Mouse (Mus musculus) erythroblast, embryonic 14.5 days (primary cell): Measurements from ENCODE around the gene Gmfb. TPM values are rescaled to one million over a fixed set of nuclear protein-coding genes. Genes with fewer than 3 reads are reported as not detected.
A peak's percentile ranks its signal among the peaks of the same experiment; 100 is the strongest.

ENCODE experiments used
- H3K27me3 ChIP-seq: 2 replicates; pipeline ENCODE4 v1.6.1; 2012; ENCODE audit warnings: inconsistent platforms; ENCODE audit not compliant: control insufficient read depth
- H3K36me3 ChIP-seq: 2 replicates; pipeline ENCODE4 v1.6.1; 2012; ENCODE audit warnings: mild to moderate bottlenecking, inconsistent platforms; ENCODE audit not compliant: control insufficient read depth
- H3K4me1 ChIP-seq: 2 replicates; pipeline ENCODE4 v1.6.1; 2012; ENCODE audit warnings: inconsistent platforms; ENCODE audit not compliant: control insufficient read depth
- H3K4me3 ChIP-seq: replicated peaks from 2 replicates; pipeline ENCODE3; 2012; ENCODE audit warnings: moderate library complexity, mild to moderate bottlenecking, inconsistent platforms
- H3K9me3 ChIP-seq: 2 replicates; pipeline ENCODE4 v1.6.1; 2012; ENCODE audit warnings: low read length, inconsistent platforms, mixed read lengths; ENCODE audit not compliant: control insufficient read depth
- GATA1 ChIP-seq: IDR thresholded peaks from 2 replicates; pipeline ENCODE4 v1.6.1; 2012; ENCODE audit warnings: low read length, inconsistent platforms, mixed read lengths
- TAL1 ChIP-seq: IDR thresholded peaks from 3 replicates; pipeline ENCODE4 v1.6.1; 2012; ENCODE audit warnings: low read length, inconsistent platforms, mixed read lengths
- polyA plus RNA-seq: library from polyadenylated mRNA; stranded (reverse); fragments of >175 nt; gene quantifications from 2 replicates; pipeline ENCODE4 v1.2.3, GENCODE M21; 2012

Gene Gmfb
- polyA plus RNA-seq, 1 experiment: 0.04 TPM

DNA sequence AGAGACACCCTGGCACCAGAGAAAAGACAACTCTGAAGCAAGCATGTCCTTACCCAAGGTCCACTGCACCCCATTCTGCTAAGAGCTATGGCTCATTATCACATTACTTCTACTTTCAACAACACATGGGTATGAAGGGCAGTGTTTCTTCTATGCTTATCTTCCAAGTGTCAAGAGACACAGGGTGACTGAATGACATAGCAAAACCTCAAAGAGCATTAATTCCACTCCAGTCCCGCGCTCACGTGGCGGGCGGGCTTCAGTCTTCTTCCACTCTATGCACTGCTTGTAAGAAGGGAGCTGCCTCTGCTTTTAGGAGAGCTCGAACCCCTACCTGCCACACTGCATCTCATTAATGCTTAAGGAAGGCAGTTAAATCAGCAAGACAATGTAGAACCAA, 6.4 kb downstream of the Gmfb start:
- no peaks in the 10 kb centered on the region for H3K27me3 ChIP-seq
- peaks cover 40% of the 10 kb centered on the region for H3K4me1 ChIP-seq
- no peaks in the 10 kb centered on the region for H3K9me3 ChIP-seq
- peaks cover 63% of the 10 kb centered on the region for H3K36me3 ChIP-seq
- TF ChIP-seq GATA1 (peak; percentile 20; the same call in 1 of the 2 replicates), TAL1 (no peak)
- no peak overlapping the region for H3K4me3 ChIP-seq

DNA sequence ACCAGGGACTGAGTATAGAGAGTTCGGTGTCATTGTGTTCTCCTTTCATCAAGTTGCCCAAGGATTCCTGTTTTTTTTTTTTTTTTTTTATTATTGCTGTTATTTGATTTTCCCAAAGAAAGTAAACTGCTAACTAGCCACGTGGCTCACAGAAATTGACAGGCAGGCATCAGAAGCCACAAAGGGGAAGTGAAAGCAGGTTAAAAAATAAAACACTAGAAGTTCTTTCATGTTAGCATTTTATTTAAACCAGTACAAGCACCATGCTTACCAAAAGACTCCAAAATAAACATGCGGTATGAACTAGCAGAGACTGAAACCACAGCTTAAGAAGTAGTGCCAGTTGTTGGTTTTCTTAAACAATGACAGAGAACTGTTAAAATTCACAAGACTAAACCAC, 14.1 kb downstream of the Gmfb start:
- Histone ChIP-seq H3K4me1 (no peaks in the 10 kb centered on the region), H3K27me3 (no peaks in the 10 kb centered on the region), H3K36me3 (peaks cover 71% of the 10 kb centered on the region), H3K4me3 (no peak overlapping the region), H3K9me3 (no peaks in the 10 kb centered on the region)
- TF ChIP-seq GATA1 (no peak), TAL1 (no peak)

DNA sequence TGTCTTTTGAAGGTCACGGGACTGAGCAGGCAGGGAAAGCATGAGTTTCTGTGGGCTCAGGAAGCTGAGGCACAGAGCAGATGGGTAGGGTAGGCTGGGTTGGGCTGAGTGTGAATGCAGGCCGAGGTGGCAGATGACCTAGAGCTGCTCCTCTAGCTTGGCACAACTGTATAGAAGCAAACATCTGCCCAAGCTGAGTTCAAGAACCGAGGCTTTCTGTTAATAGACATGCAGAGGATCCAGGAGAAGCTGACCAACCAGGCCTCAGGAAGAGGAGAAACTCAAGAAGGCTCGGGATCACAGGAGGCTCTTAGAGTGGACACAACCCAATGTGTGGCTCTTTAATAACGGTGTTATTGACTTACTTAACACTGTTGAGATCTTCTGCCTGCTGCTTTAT, 15.9 kb downstream of the Gmfb start:
- peaks cover 55% of the 10 kb centered on the region for H3K36me3 ChIP-seq
- peaks cover 3% of the 10 kb centered on the region for H3K4me1 ChIP-seq
- H3K27me3 ChIP-seq: no peaks in the 10 kb centered on the region
- H3K4me3 ChIP-seq: no peak overlapping the region
- TF ChIP-seq TAL1 (no peak), GATA1 (no peak)
- no peaks in the 10 kb centered on the region for H3K9me3 ChIP-seq

DNA sequence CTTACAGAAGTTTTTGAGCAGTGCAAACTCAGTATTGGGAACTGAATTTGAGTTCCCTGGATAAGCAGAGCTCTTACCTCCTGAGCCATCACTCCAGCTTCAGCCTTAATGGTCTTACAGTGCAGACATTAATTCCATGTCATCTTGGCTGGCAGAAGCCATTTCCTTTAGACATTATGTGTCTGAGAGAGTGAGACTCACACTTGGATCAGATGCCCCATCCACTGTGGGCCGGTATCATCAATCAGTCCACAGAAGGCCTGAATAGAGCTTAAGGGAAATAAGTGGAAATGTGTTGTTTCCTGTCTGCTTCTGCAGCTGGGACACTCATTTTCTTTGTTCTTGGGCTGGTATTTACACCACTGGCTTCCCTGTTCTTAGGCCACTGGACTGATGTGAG, 18.3 kb downstream of the Gmfb start:
- H3K27me3 ChIP-seq: no peaks in the 10 kb centered on the region
- H3K36me3 ChIP-seq: peaks cover 35% of the 10 kb centered on the region
- H3K4me3 ChIP-seq: no peak overlapping the region
- peaks cover 2% of the 10 kb centered on the region; the same call in 1 of the 2 replicates for H3K9me3 ChIP-seq
- peaks cover 9% of the 10 kb centered on the region for H3K4me1 ChIP-seq
- TF ChIP-seq GATA1 (no peak), TAL1 (no peak)

DNA sequence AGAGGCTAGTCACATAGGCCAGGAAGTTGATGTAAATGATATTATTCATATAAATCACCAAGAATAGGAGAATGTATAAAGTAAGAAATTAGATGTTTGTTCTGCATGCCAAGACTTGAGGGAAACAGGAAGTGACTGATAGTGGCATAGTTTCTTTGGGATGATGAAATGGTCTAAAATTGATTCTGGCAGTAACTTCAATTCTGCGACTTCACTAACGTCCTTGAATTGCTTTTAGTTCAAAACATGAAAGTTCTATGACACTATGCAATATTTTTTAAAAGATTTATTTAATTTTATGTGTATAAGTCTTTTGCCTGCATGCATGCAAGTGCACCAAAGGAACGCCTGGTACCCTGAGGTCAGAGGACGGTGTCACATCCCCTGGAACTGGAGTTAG, 18.8 kb downstream of the Gmfb start:
- peaks cover 31% of the 10 kb centered on the region for H3K36me3 ChIP-seq
- TF ChIP-seq GATA1 (no peak), TAL1 (no peak)
- H3K9me3 ChIP-seq: peaks cover 2% of the 10 kb centered on the region; the same call in 1 of the 2 replicates
- no peaks in the 10 kb centered on the region for H3K27me3 ChIP-seq
- H3K4me3 ChIP-seq: no peak overlapping the region
- H3K4me1 ChIP-seq: peaks cover 9% of the 10 kb centered on the region

GRCm38 (mm10) chr14:46800684-46801345, 21.2 kb downstream of the Gmfb start:
- no peak overlapping the region for H3K4me3 ChIP-seq
- peaks cover 18% of the 10 kb centered on the region for H3K36me3 ChIP-seq
- H3K9me3 ChIP-seq: peaks cover 2% of the 10 kb centered on the region; the same call in 1 of the 2 replicates
- no peak for TF ChIP-seq TAL1
- no peak for TF ChIP-seq GATA1
- no peaks in the 10 kb centered on the region for H3K27me3 ChIP-seq
- peaks cover 9% of the 10 kb centered on the region for H3K4me1 ChIP-seq

- Histone ChIP-seq H3K36me3 (0 out of 2 replicates have a peak, but pooled peaks cover 1% of the 10 kb centered on the region), H3K27me3 (no peaks in the 10 kb centered on the region), H3K4me1 (peaks cover 16% of the 10 kb centered on the region), H3K4me3 (no peak overlapping the region), H3K9me3 (peaks cover 1% of the 10 kb centered on the region; the same call in 1 of the 2 replicates)
- TF ChIP-seq GATA1: no peak
- no peak for TF ChIP-seq TAL1
Observed at GRCm38 (mm10) chr14:46794157-46794556, 27.9 kb downstream of the Gmfb start.

GRCm38 (mm10) chr14:46790723-46791122, 31.3 kb downstream of the Gmfb start:
- Histone ChIP-seq H3K4me3 (no peak overlapping the region), H3K36me3 (no peaks in the 10 kb centered on the region), H3K4me1 (peaks cover 37% of the 10 kb centered on the region), H3K27me3 (no peaks in the 10 kb centered on the region), H3K9me3 (no peaks in the 10 kb centered on the region)
- TF ChIP-seq GATA1 (no peak), TAL1 (no peak)

DNA sequence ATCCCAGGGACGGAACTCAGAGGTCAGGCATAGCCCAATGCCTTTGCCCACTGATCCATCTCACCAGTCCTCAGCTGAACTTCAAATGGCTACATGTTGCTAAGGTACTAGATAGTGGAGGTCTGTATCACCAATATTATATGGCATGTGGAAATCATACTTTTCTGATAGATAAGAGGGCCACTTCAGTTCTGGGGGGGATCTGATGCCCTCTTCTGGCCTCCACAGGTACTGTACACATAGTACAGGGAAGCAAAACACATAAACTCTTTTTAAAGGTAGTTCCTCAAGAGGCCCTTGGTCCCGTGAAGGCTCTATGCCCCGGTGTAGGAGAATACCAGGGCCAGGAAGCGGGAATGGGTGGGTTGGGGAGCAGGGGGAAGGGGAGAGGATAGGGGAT, 31.7 kb downstream of the Gmfb start:
- TF ChIP-seq TAL1 (no peak), GATA1 (no peak)

More for the DNA sequence above, 31.7 kb downstream of the Gmfb start:
- H3K4me1 ChIP-seq: peaks cover 37% of the 10 kb centered on the region
- peaks cover under 1% of the 10 kb centered on the region; the same call in 1 of the 2 replicates for H3K36me3 ChIP-seq
- no peaks in the 10 kb centered on the region for H3K27me3 ChIP-seq
- H3K9me3 ChIP-seq: no peaks in the 10 kb centered on the region
- no peak overlapping the region for H3K4me3 ChIP-seq
